ENCODE assay signal across 9 mouse cellular contexts in the genomic region with DNA sequence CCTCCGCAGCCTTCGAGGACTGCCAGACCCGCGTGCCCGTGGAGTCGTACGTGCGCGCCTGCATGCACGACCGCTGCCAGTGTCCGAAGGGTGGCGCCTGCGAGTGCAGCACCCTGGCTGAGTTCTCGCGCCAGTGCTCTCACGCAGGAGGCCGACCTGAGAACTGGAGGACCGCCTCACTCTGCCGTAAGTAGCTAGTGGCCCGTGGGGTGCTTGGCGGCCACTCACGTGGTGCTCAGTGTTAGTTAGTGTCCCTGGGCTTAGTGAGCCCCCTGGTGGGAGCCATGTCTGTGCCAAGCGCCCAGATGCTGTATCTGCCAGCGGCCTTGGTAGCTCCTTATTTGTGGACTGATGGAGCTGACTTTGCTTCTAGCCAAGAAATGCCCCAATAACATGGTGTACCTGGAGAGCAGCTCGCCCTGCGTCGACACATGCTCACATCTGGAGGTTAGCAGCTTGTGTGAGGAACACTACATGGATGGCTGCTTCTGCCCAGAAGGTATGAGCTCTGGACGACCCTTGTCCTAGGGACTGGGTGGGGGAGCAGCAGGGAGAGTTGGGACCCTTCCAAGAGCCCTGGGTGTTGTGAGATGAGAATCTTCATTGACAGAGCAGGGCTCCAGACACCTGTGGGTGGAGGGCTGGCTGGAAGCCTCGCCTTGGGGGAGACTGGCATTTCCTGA. TPM values are rescaled to one million over a fixed set of nuclear protein-coding genes. Genes with fewer than 3 reads are reported as not detected.
A peak's percentile ranks its signal among the peaks of the same experiment; 100 is the strongest.
DNase-seq lines count a peak whose midpoint lies in the region; ATAC-seq lines count a peak whose summit lies in the region.
"Had no signal": no experiment of that assay in that cellular context is flagged by ENCODE, and none has a peak within 500 bp of the region (broad histone marks: within the 10 kb centered on the region; RNA-seq: fewer than 3 reads in every experiment).

No protein-coding gene starts in this region.

- H3K27me3 ChIP-seq in forebrain, embryonic 13.5 days, result no peaks in the 10 kb centered on the region

- H3K36me3 ChIP-seq in forebrain, embryonic 13.5 days (ENCODE audit: poor library complexity, severe bottlenecking), result no peaks in the 10 kb centered on the region

- H3K4me2 ChIP-seq in forebrain, embryonic 13.5 days, result peak overlapping the region; percentile 42

- no peak for ATAC-seq in forebrain, embryonic 13.5 days

- peak; percentile 25 for DNase-seq in ovary, postnatal 36 days (ENCODE audit: low spot score)
- DNase-seq in ovary, adult 18-20 months (ENCODE audit: low spot score), result no peak
- DNase-seq in kidney, adult 9 months, result peak; percentile 55
- DNase-seq in lung, postnatal 36 days, result peak; percentile 21
- DNase-seq in testis, postnatal 10 days (ENCODE audit: low spot score), result peak; percentile 63
- DNase-seq in layer of hippocampus, postnatal 25 days (ENCODE audit: extremely low spot score in 1 of 2, low spot score in 1 of 2), result no peak
- no peak for DNase-seq in natural killer cell, adult 2 months (ENCODE audit: low spot score in 2 of 2)

- H3K4me3 ChIP-seq in forebrain, embryonic 13.5 days, result no peak overlapping the region

- no peak overlapping the region for H3K9ac ChIP-seq in forebrain, embryonic 13.5 days

- no peaks in the 10 kb centered on the region for H3K4me1 ChIP-seq in forebrain, embryonic 13.5 days

- no peaks in the 10 kb centered on the region for H3K9me3 ChIP-seq in forebrain, embryonic 13.5 days (replicated peaks)

- 51% methylated on average over 30 of the region's 30 CpGs for WGBS in forebrain, embryonic 13.5 days

- H3K27ac ChIP-seq in forebrain, embryonic 13.5 days, result no peak overlapping the region

RNA-seq across cellular contexts. Expression of a gene that starts 3.6 kb away (rescaled TPM):
- polyA plus RNA-seq in forebrain, embryonic 13.5 days (2015; fragmentation: Nextera tagmentation; extraction: Ambion mirVana), result 0.11 and 0.21 TPM in 2 replicates
- total RNA-seq in layer of hippocampus, postnatal 25 days (2021), result under 1 TPM; 0.20 to 0.54 TPM

RNA-seq across cellular contexts. Expression of a gene that starts 38.6 kb away (rescaled TPM):
- polyA plus RNA-seq in forebrain, embryonic 13.5 days (2015; fragmentation: Nextera tagmentation; extraction: Ambion mirVana), result 0.10 and 0.25 TPM in 2 replicates
- total RNA-seq in layer of hippocampus, postnatal 25 days (2021), result not detected
- total RNA-seq: adrenal gland, postnatal 36 days had no signal

Comparison
In these comparisons a context has a peak if more than half of its experiments do, and no peak if none do; other contexts are left out.
1. DNase-seq: peak in ovary, postnatal 36 days (single experiment), kidney, adult 9 months (single experiment), lung, postnatal 36 days (single experiment) and testis, postnatal 10 days (single experiment); none in ovary, adult 18-20 months (single experiment), layer of hippocampus, postnatal 25 days (0 of 2) and natural killer cell, adult 2 months (0 of 2).